Mouse (Mus musculus) CH12.LX (cell line): ENCODE results near the gene Kank4. TPM values are rescaled to one million over a fixed set of nuclear protein-coding genes. Genes with fewer than 3 reads are reported as not detected.

ENCODE experiments used
- DNase-seq: peaks from one replicate; pipeline ENCODE4 v3.0.0-alpha.2; 2013; ENCODE audit errors: extremely low read depth
- H3K27ac ChIP-seq: 2 replicates; pipeline ENCODE4 v1.5.1; 2012; ENCODE audit warnings: low read depth, mild to moderate bottlenecking, control low read depth, moderate library complexity; ENCODE audit not compliant: insufficient read depth
- H3K27me3 ChIP-seq: replicated peaks from 2 replicates; pipeline ENCODE3; 2012; ENCODE audit warnings: inconsistent platforms
- H3K36me3 ChIP-seq, 2 experiments: replicated peaks in 1 of 2; 2 replicates each; pipeline versions ENCODE3 to v1.6.1; 2012; ENCODE audit warnings: inconsistent platforms in 1 of 2, low read length in 1 of 2, mild to moderate bottlenecking in 1 of 2, mixed read lengths in 1 of 2, moderate library complexity in 1 of 2; ENCODE audit not compliant: control insufficient read depth in 1 of 2, insufficient read depth in 1 of 2
- H3K4me1 ChIP-seq, 2 experiments: 2 replicates each; pipeline ENCODE4 v1.6.1; 2012; ENCODE audit warnings: inconsistent platforms in 1 of 2, moderate library complexity in 1 of 2; ENCODE audit not compliant: insufficient read depth in 2 of 2, control insufficient read depth in 1 of 2
- H3K4me2 ChIP-seq: 2 replicates; pipeline ENCODE4 v1.6.1; 2012; ENCODE audit warnings: low read depth, mild to moderate bottlenecking, control low read depth; ENCODE audit not compliant: poor library complexity, insufficient read depth, severe bottlenecking
- H3K4me3 ChIP-seq, 3 experiments: fragments of 150-350 bp in 1 of 3; sonication (generic) in 1 of 3; replicated peaks in 1 of 3; 2 replicates each; pipeline versions ENCODE3 to v1.5.1; 2011 to 2012; ENCODE audit warnings: low read depth in 2 of 3, low read length in 2 of 3, mild to moderate bottlenecking in 2 of 3, moderate library complexity in 2 of 3, control low read depth in 1 of 3, improper control_type of control experiment in 1 of 3, inconsistent platforms in 1 of 3, mixed read lengths in 1 of 3; ENCODE audit not compliant: poor library complexity in 1 of 3
- H3K79me2 ChIP-seq: replicated peaks from 2 replicates; pipeline ENCODE4 v1.6.1; 2012; ENCODE audit warnings: mild to moderate bottlenecking, moderate library complexity; ENCODE audit not compliant: control insufficient read depth, poor library complexity, insufficient read depth, severe bottlenecking; ENCODE audit errors: extremely low read depth
- H3K9ac ChIP-seq: 2 replicates; pipeline ENCODE4 v1.6.1; 2012; ENCODE audit warnings: low read depth, mild to moderate bottlenecking, control low read depth, moderate library complexity; ENCODE audit not compliant: insufficient read depth
- H3K9me3 ChIP-seq: replicated peaks from 2 replicates; pipeline ENCODE3; 2012; ENCODE audit warnings: low read length, inconsistent platforms, mixed read lengths
- CHD1 ChIP-seq: IDR thresholded peaks from 2 replicates; pipeline ENCODE4 v1.6.1; 2012; ENCODE audit warnings: low read depth, low read length, improper control_type of control experiment, inconsistent platforms
- CHD2 ChIP-seq: IDR thresholded peaks from 2 replicates; pipeline ENCODE4 v1.6.1; 2011; ENCODE audit warnings: low read length, improper control_type of control experiment
- CTCF ChIP-seq, 2 experiments: IDR thresholded peaks in 1 of 2; conservative IDR thresholded peaks in 1 of 2; 2 replicates each; pipeline ENCODE4 v1.5.1; 2011 to 2012; ENCODE audit warnings: low read depth in 2 of 2, low read length in 2 of 2, improper control_type of control experiment in 1 of 2, inconsistent platforms in 1 of 2, mild to moderate bottlenecking in 1 of 2, moderate library complexity in 1 of 2
- E2F4 ChIP-seq: IDR thresholded peaks from 2 replicates; pipeline ENCODE4 v1.6.1; 2011; ENCODE audit warnings: low read depth, low read length, improper control_type of control experiment; ENCODE audit not compliant: insufficient replicate concordance
- EP300 ChIP-seq: IDR thresholded peaks from 2 replicates; pipeline ENCODE4 v1.6.1; 2011; ENCODE audit warnings: low read length, improper control_type of control experiment
- GABPA ChIP-seq: IDR thresholded peaks from 2 replicates; pipeline ENCODE4 v1.6.1; 2012; ENCODE audit warnings: low read depth, low read length, improper control_type of control experiment, inconsistent platforms; ENCODE audit not compliant: insufficient replicate concordance
- JUND ChIP-seq: conservative IDR thresholded peaks from 2 replicates; pipeline ENCODE4 v1.6.1; 2011; ENCODE audit warnings: low read depth, low read length, improper control_type of control experiment
- KAT2A ChIP-seq: IDR thresholded peaks from 2 replicates; pipeline ENCODE4 v1.6.1; 2012; ENCODE audit warnings: low read length, improper control_type of control experiment, inconsistent platforms; ENCODE audit not compliant: insufficient replicate concordance
- MAFK ChIP-seq: IDR thresholded peaks from 2 replicates; pipeline ENCODE4 v1.6.1; 2011; ENCODE audit warnings: low read length, improper control_type of control experiment; ENCODE audit not compliant: insufficient replicate concordance
- MAX ChIP-seq: IDR thresholded peaks from 2 replicates; pipeline ENCODE4 v1.6.1; 2011; ENCODE audit warnings: low read length, improper control_type of control experiment
- MEF2A ChIP-seq: IDR thresholded peaks from 2 replicates; pipeline ENCODE4 v1.6.1; 2014; ENCODE audit warnings: low read depth, mild to moderate bottlenecking, inconsistent platforms, low read length, improper control_type of control experiment, borderline replicate concordance
- MXI1 ChIP-seq: IDR thresholded peaks from 2 replicates; pipeline ENCODE4 v1.6.1; 2011; ENCODE audit warnings: mild to moderate bottlenecking, low read depth, low read length, improper control_type of control experiment
- PAX5 ChIP-seq: IDR thresholded peaks from 2 replicates; pipeline ENCODE4 v1.6.1; 2012; ENCODE audit warnings: low read length, inconsistent platforms, mixed read lengths
- POLR2A ChIP-seq: IDR thresholded peaks from 2 replicates; pipeline ENCODE4 v1.6.1; 2011; ENCODE audit warnings: low read depth, mild to moderate bottlenecking, improper control_type of control experiment, low read length
- POLR2AphosphoS2 ChIP-seq: IDR thresholded peaks from 2 replicates; pipeline ENCODE4 v1.6.1; 2011; ENCODE audit warnings: low read depth, low read length, improper control_type of control experiment
- RAD21 ChIP-seq: IDR thresholded peaks from 2 replicates; pipeline ENCODE4 v1.6.1; 2011; ENCODE audit warnings: low read depth, mild to moderate bottlenecking, low read length, improper control_type of control experiment, moderate library complexity
- RCOR1 ChIP-seq: conservative IDR thresholded peaks from 2 replicates; pipeline ENCODE4 v1.6.1; 2012; ENCODE audit warnings: low read depth, mild to moderate bottlenecking, inconsistent platforms, low read length, improper control_type of control experiment
- SIN3A ChIP-seq: IDR thresholded peaks from 2 replicates; pipeline ENCODE4 v1.6.1; 2012; ENCODE audit warnings: low read length, improper control_type of control experiment, inconsistent platforms
- TCF12 ChIP-seq: IDR thresholded peaks from 2 replicates; pipeline ENCODE4 v1.6.1; 2014; ENCODE audit warnings: low read depth, mild to moderate bottlenecking, inconsistent platforms, low read length, improper control_type of control experiment
- USF1 ChIP-seq: IDR thresholded peaks from 2 replicates; pipeline ENCODE4 v1.6.1; 2014; ENCODE audit warnings: low read depth, mild to moderate bottlenecking, inconsistent platforms, low read length, improper control_type of control experiment
- ZC3H11A ChIP-seq: IDR thresholded peaks from 2 replicates; pipeline ENCODE4 v1.6.1; 2012; ENCODE audit warnings: low read depth, mild to moderate bottlenecking, inconsistent platforms, low read length, improper control_type of control experiment
- ZMIZ1 ChIP-seq: IDR thresholded peaks from 2 replicates; pipeline ENCODE4 v1.6.1; 2012; ENCODE audit warnings: low read depth, mild to moderate bottlenecking, inconsistent platforms, low read length, improper control_type of control experiment
- ZNF384 ChIP-seq: IDR thresholded peaks from 2 replicates; pipeline ENCODE4 v1.6.1; 2012; ENCODE audit warnings: low read depth, low read length, improper control_type of control experiment, inconsistent platforms
- dilution Hi-C: fragments of 300-500 bp; cut with MboI; formaldehyde crosslinking; loops from 2 replicates; pipeline ENCODE4 v1.14.3; 2020; ENCODE audit warnings: low sequenced_read_pairs; ENCODE audit not compliant: extremely low pct_unique_long_range_greater_than_20kb, extremely low pct_ligation_motif_present
- in situ Hi-C: fragments of 300-500 bp; cut with MboI; formaldehyde crosslinking; loops from 3 replicates; pipeline ENCODE4 v1.14.3; 2019; ENCODE audit warnings: low sequenced_read_pairs, low pct_ligation_motif_present, low pct_unique_long_range_greater_than_20kb, mixed read lengths
- polyA plus RNA-seq: library from polyadenylated mRNA; unstranded; fragments of >175 nt; gene quantifications from 2 replicates; pipeline ENCODE4 v1.2.1, GENCODE M21; 2012; ENCODE audit warnings: low read depth; ENCODE audit not compliant: insufficient read length
- total RNA-seq, 2 experiments: library from RNA; depleted of rRNA; stranded (reverse); fragments of 300-350 nt in 1 of 2; fragments of >200 nt in 1 of 2; gene quantifications; 2 replicates each; pipeline ENCODE4 v1.2.3; 2012 to 2014

Gene Kank4
- total and polyA plus RNA-seq, 3 experiments: not detected

- Histone ChIP-seq H3K4me2 (no peak overlapping the region), H3K4me1 (no peaks in the 10 kb centered on the region), H3K4me3 (no peak overlapping the region), H3K79me2 (no peaks in the 10 kb centered on the region), H3K27ac (no peak overlapping the region), H3K9ac (no peak overlapping the region), H3K36me3 (no peaks in the 10 kb centered on the region), H3K9me3 (peaks cover 69% of the 10 kb centered on the region), H3K27me3 (no peaks in the 10 kb centered on the region)
- in situ Hi-C loops: no loop called here
- TF ChIP-seq ZC3H11A (no peak), RCOR1 (no peak), CHD2 (no peak), CHD1 (no peak), ZNF384 (no peak), RAD21 (no peak), SIN3A (no peak), MAX (no peak), MXI1 (no peak), USF1 (no peak), MEF2A (no peak), JUND (no peak), POLR2A (no peak), ZMIZ1 (no peak), MAFK (no peak), GABPA (no peak)
- dilution Hi-C loops: no loop called here
- DNase-seq: no peak
Measured at GRCm38 (mm10) chr4:98846396-98846795, 29.1 kb upstream of the Kank4 start.

GRCm38 (mm10) chr4:98845687-98846125 lies 28.4 kb upstream of the Kank4 start:
- TF ChIP-seq RAD21 (no peak), MXI1 (no peak), EP300 (no peak), MEF2A (no peak), CHD2 (no peak), POLR2AphosphoS2 (no peak), E2F4 (no peak), PAX5 (no peak), TCF12 (no peak), USF1 (no peak), CTCF (conservative IDR thresholded peaks at IDR 0.05 in 1 of 2, IDR thresholded peaks at IDR 0.05 in 1 of 2; ENCODE audit: low read depth in 2 of 2, low read length in 2 of 2) (no peak), KAT2A (no peak)
- H3K9me3 ChIP-seq: peaks cover 76% of the 10 kb centered on the region
- H3K4me2 ChIP-seq: no peak overlapping the region
- dilution Hi-C loops: no loop called here
- no peaks in the 10 kb centered on the region for H3K79me2 ChIP-seq
- in situ Hi-C loops: no loop called here
- H3K4me3 ChIP-seq: no peak overlapping the region
- no peaks in the 10 kb centered on the region for H3K4me1 ChIP-seq
- no peak overlapping the region for H3K27ac ChIP-seq
- no peak overlapping the region for H3K9ac ChIP-seq
- DNase-seq: no peak
- H3K27me3 ChIP-seq: no peaks in the 10 kb centered on the region
- H3K36me3 ChIP-seq: no peaks in the 10 kb centered on the region
